Mouse (Mus musculus) erythroblast, embryonic 14.5 days (primary cell): ENCODE measurements around the gene Mlycd.

ENCODE experiments used
- GATA1 ChIP-seq: IDR thresholded peaks from 2 replicates; pipeline ENCODE4 v1.6.1; 2012; ENCODE audit warnings: low read length, inconsistent platforms, mixed read lengths
- TAL1 ChIP-seq: IDR thresholded peaks from 3 replicates; pipeline ENCODE4 v1.6.1; 2012; ENCODE audit warnings: low read length, inconsistent platforms, mixed read lengths

GRCm38 (mm10) chr8:119440250-119440951, 45.7 kb downstream of the Mlycd start:
- no peak for TF ChIP-seq GATA1
- no peak for TF ChIP-seq TAL1
